Mouse (Mus musculus): Measurements from ENCODE around the gene Plekhn1. TPM values are rescaled to one million over a fixed set of nuclear protein-coding genes. Genes with fewer than 3 reads are reported as not detected.

Plekhn1 gene
- polyA plus RNA-seq, 1 experiment, result 16.1 TPM

DNA sequence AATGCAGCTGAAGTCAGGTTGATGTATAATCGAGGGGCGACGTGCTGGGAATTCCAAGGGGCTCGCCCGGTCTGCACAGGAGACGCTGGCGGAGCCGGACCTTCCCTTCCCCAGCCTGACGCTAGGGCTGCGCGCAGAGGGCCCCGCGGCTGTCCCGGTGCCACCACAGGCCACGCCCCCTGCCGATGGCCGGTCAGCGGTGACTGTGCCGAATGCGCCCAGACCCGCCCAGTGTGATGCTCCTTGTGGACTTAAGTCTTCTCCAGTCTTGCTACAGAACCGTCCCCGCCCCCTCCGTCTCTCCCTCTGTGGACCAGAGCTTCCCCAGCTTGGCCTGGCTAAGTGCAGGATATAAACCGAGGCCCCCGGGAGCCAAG, 36.8 kb downstream of the Plekhn1 start:
- Histone ChIP-seq H3K9me3 (no peaks in the 10 kb centered on the region), H3K4me1 (peaks cover 60% of the 10 kb centered on the region), H3K27me3 (replicated peaks) (peaks cover 47% of the 10 kb centered on the region), H3K4me3 (replicated peaks) (peak overlapping the region; percentile 97), H3K36me3 (replicated peaks; ENCODE audit: low read length) (peaks cover 3% of the 10 kb centered on the region)
- TF ChIP-seq FLI1 (IDR thresholded peaks at IDR 0.05; ENCODE audit: low read length) (no peak), GATA1 (IDR thresholded peaks at IDR 0.05; ENCODE audit: borderline replicate concordance, low read length) (no peak)

- TF ChIP-seq FLI1 (IDR thresholded peaks at IDR 0.05; ENCODE audit: low read length) (no peak), GATA1 (IDR thresholded peaks at IDR 0.05; ENCODE audit: borderline replicate concordance, low read length) (no peak)
- H3K4me1 ChIP-seq, result peaks cover 60% of the 10 kb centered on the region
Observed at GRCm38 (mm10) chr4:156197131-156197828, 37.4 kb downstream of the Plekhn1 start, which contains the start of gene Agrn. Gene Agrn, minus strand, starts transcription at chr4:156197488.

GRCm38 (mm10) chr4:156195927-156196870, 38.5 kb downstream of the Plekhn1 start:
- Histone ChIP-seq H3K4me1 (peaks cover 54% of the 10 kb centered on the region), H3K9me3 (no peaks in the 10 kb centered on the region), H3K4me3 (replicated peaks) (peak overlapping the region; percentile 97), H3K36me3 (replicated peaks; ENCODE audit: low read length) (peaks cover 3% of the 10 kb centered on the region), H3K27me3 (replicated peaks) (peaks cover 60% of the 10 kb centered on the region)
- no peak for TF ChIP-seq GATA1 (IDR thresholded peaks at IDR 0.05; ENCODE audit: borderline replicate concordance, low read length)
- TF ChIP-seq FLI1 (IDR thresholded peaks at IDR 0.05; ENCODE audit: low read length), result no peak

More at GRCm38 (mm10) chr4:156197131-156197828, 37.4 kb downstream of the Plekhn1 start, which contains the start of gene Agrn:
- peak within 1 kb of the TSS; percentile 97 for H3K4me3 ChIP-seq (replicated peaks)
- no peaks in the 10 kb centered on the region for H3K9me3 ChIP-seq
- H3K36me3 ChIP-seq (replicated peaks; ENCODE audit: low read length), result peaks cover 3% of the 10 kb centered on the region
- peaks cover 49% of the 10 kb centered on the region for H3K27me3 ChIP-seq (replicated peaks)

GRCm38 (mm10) chr4:156194346-156194745, 40.3 kb downstream of the Plekhn1 start:
- H3K9me3 ChIP-seq, result no peaks in the 10 kb centered on the region
- TF ChIP-seq FLI1 (IDR thresholded peaks at IDR 0.05; ENCODE audit: low read length) (no peak), GATA1 (IDR thresholded peaks at IDR 0.05; ENCODE audit: borderline replicate concordance, low read length) (no peak)
- H3K27me3 ChIP-seq (replicated peaks), result peaks cover 78% of the 10 kb centered on the region
- H3K4me1 ChIP-seq, result peaks cover 36% of the 10 kb centered on the region
- no peaks in the 10 kb centered on the region for H3K36me3 ChIP-seq (replicated peaks; ENCODE audit: low read length)
- no peak overlapping the region for H3K4me3 ChIP-seq (replicated peaks)

GRCm38 (mm10) chr4:156193906-156194305, 40.8 kb downstream of the Plekhn1 start:
- Histone ChIP-seq H3K4me3 (replicated peaks) (no peak overlapping the region), H3K27me3 (replicated peaks) (peaks cover 83% of the 10 kb centered on the region), H3K36me3 (replicated peaks; ENCODE audit: low read length) (no peaks in the 10 kb centered on the region), H3K9me3 (no peaks in the 10 kb centered on the region), H3K4me1 (peaks cover 35% of the 10 kb centered on the region)
- TF ChIP-seq GATA1 (IDR thresholded peaks at IDR 0.05; ENCODE audit: borderline replicate concordance, low read length) (no peak), FLI1 (IDR thresholded peaks at IDR 0.05; ENCODE audit: low read length) (no peak)

DNA sequence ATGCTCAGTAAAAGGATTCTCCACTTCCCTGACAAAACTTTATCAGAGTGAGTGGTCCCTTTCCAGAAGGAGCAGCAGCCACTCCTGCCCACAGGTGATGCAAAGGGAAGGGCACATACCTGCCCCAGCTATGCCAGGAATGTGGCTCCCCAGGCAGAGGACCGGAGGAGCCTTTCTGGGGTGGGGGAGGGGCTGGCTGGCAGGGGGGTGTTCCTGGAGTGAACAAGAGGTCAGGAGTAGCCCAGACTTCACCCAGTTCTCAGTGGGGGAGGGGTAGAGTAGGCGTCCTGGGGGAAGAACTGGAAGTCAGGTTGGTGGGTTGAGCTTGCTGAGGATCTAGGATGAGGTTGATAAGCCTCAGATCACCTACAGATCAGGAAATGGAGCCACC, 41.5 kb downstream of the Plekhn1 start:
- Histone ChIP-seq H3K27me3 (replicated peaks) (peaks cover 89% of the 10 kb centered on the region), H3K4me1 (peaks cover 32% of the 10 kb centered on the region), H3K36me3 (replicated peaks; ENCODE audit: low read length) (no peaks in the 10 kb centered on the region), H3K9me3 (no peaks in the 10 kb centered on the region), H3K4me3 (replicated peaks) (no peak overlapping the region)
- no peak for TF ChIP-seq GATA1 (IDR thresholded peaks at IDR 0.05; ENCODE audit: borderline replicate concordance, low read length)
- no peak for TF ChIP-seq FLI1 (IDR thresholded peaks at IDR 0.05; ENCODE audit: low read length)

GRCm38 (mm10) chr4:156192421-156193199, 42.0 kb downstream of the Plekhn1 start:
- H3K9me3 ChIP-seq, result no peaks in the 10 kb centered on the region
- no peak overlapping the region for H3K4me3 ChIP-seq (replicated peaks)
- no peak for TF ChIP-seq GATA1 (IDR thresholded peaks at IDR 0.05; ENCODE audit: borderline replicate concordance, low read length)
- TF ChIP-seq FLI1 (IDR thresholded peaks at IDR 0.05; ENCODE audit: low read length), result no peak
- H3K36me3 ChIP-seq (replicated peaks; ENCODE audit: low read length), result no peaks in the 10 kb centered on the region
- H3K27me3 ChIP-seq (replicated peaks), result peaks cover 94% of the 10 kb centered on the region
- H3K4me1 ChIP-seq, result peaks cover 28% of the 10 kb centered on the region

DNA sequence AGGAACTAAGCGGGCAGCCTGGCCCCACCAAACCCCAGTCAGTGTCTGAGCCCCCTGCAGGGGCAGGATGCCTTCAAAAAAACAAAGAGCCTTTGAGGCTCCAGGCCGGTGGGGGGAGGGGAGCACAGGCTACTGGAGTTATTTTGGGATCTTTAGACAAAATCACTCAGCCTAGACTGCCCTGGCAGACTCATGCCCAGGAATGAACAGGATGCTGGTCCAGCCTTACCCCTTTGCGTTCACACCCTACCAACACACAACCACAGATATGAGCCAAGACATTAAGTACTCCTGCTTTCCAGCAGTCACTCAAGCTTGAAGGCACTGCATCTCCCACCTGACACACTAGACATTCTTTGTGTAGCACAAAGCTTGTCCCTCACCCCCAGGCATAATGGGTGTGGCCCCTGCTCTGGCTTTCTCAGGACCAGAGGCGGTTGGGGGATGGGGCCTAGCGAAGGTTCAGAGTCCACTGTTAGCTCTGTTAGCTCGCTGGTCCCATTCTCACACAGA, 45.8 kb downstream of the Plekhn1 start:
- Histone ChIP-seq H3K4me1 (peaks cover 37% of the 10 kb centered on the region), H3K9me3 (no peaks in the 10 kb centered on the region), H3K4me3 (replicated peaks) (no peak overlapping the region), H3K27me3 (replicated peaks) (peaks cover 93% of the 10 kb centered on the region), H3K36me3 (replicated peaks; ENCODE audit: low read length) (peaks cover 2% of the 10 kb centered on the region)
- TF ChIP-seq FLI1 (IDR thresholded peaks at IDR 0.05; ENCODE audit: low read length) (no peak), GATA1 (IDR thresholded peaks at IDR 0.05; ENCODE audit: borderline replicate concordance, low read length) (no peak)

GRCm38 (mm10) chr4:156188162-156188810, 46.4 kb downstream of the Plekhn1 start:
- TF ChIP-seq GATA1 (IDR thresholded peaks at IDR 0.05; ENCODE audit: borderline replicate concordance, low read length) (no peak), FLI1 (IDR thresholded peaks at IDR 0.05; ENCODE audit: low read length) (no peak)
- H3K4me1 ChIP-seq, result peaks cover 43% of the 10 kb centered on the region
- no peak overlapping the region for H3K4me3 ChIP-seq (replicated peaks)

More at GRCm38 (mm10) chr4:156188162-156188810, 46.4 kb downstream of the Plekhn1 start:
- H3K9me3 ChIP-seq, result no peaks in the 10 kb centered on the region
- peaks cover 91% of the 10 kb centered on the region for H3K27me3 ChIP-seq (replicated peaks)
- peaks cover 2% of the 10 kb centered on the region for H3K36me3 ChIP-seq (replicated peaks; ENCODE audit: low read length)

All from megakaryocyte, embryonic 14.5 days (primary cell).